Mouse (Mus musculus) fibroblast of lung, adult 2 months (primary cell): ENCODE measurements around the gene Dgki.

Source experiments
- DNase-seq: peaks from one replicate; pipeline ENCODE4 v3.0.0-alpha.2; 2011; ENCODE audit warnings: low read depth

The Dgki gene

DNA sequence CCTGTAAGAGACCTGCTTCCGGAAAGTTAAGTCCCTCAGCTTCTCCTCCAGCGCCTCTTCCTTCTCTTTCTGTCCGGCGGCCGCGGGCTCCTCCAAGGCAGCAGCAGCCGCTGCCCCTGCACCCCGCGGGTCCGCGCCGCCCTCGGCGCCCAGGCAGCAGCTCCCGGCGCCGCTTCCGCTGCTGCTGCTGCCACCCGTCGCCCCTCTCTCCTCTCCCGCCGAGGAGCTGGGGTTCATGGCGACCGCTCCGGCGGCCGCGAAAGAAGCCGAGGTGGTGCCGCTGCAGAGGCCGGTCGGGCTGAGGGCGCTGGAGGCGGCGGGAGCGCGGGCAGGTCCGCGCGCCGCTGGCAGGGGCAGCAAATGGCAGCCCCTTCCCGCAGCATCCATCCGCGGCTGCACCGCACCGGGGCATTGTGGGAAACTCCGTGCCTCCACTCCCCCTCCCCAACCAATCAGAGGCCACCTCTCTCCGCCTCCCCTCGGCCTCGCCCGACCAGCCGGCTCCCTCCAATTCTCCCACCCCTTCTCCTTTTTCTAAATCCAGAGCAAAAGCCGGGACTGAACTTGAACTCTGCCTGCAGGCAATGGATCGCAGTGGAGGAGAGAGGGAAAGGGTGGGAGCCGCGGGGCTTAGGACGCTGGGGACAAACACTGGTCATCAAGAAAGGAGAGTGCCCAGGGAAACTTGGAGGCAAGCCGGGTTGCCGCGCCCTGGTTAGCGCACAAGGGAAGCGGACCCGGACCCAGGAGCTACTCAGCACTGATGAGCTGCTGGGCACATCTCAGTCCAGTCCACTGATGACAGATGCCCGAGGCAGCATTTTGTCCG, at the start of gene Dgki:
Gene Dgki, minus strand, starts transcription at position 623 of the 829 bp plus-strand sequence.
- DNase-seq, result no peak

- DNase-seq, result no peak
These were observed 47.6 kb upstream of the Dgki start for GRCm38 (mm10) chr6:37347606-37348005.

DNA sequence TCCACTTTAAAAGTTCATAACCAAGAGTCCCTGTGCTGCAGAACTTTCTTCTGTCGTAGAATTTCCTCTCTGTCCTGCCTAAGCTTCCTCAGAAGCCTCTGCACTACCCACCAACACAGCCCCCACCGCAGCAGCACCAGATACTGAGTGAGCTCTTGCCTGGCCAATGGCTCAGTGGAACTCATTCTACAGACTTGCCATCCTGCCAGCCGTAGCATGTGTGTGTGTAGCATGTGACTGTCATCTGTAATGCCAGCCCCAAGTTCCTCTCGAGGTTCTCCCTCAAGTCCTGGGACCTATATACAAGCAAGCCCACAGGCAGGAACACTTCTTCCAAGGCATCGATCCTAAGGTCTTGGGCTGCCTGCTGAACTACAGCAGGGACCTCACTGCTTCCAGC, 38.1 kb upstream of the Dgki start:
- no peak for DNase-seq

GRCm38 (mm10) chr6:37336831-37337260, 36.9 kb upstream of the Dgki start:
- DNase-seq, result no peak

DNA sequence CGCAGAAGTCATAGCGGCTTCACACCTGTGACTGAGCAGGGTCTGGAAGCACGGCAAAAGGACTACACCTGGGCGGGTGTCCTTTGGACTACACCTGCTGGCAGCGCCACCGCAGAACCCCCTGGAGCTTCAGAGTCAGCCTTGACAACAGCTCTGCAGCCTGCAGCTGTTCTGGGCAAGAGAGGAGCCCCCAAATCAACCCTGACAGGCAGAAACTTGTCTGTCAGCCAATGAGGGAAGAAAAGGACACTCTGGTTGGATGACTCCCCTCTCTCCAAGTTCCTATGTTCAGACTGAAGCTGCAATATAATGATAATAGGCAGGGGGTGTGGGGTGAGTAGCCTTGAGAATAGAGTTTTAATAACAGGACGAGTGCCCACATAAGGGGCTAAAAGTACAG, 36.4 kb upstream of the Dgki start:
- no peak for DNase-seq

GRCm38 (mm10) chr6:37332846-37333245, 32.9 kb upstream of the Dgki start:
- DNase-seq, result no peak

DNA sequence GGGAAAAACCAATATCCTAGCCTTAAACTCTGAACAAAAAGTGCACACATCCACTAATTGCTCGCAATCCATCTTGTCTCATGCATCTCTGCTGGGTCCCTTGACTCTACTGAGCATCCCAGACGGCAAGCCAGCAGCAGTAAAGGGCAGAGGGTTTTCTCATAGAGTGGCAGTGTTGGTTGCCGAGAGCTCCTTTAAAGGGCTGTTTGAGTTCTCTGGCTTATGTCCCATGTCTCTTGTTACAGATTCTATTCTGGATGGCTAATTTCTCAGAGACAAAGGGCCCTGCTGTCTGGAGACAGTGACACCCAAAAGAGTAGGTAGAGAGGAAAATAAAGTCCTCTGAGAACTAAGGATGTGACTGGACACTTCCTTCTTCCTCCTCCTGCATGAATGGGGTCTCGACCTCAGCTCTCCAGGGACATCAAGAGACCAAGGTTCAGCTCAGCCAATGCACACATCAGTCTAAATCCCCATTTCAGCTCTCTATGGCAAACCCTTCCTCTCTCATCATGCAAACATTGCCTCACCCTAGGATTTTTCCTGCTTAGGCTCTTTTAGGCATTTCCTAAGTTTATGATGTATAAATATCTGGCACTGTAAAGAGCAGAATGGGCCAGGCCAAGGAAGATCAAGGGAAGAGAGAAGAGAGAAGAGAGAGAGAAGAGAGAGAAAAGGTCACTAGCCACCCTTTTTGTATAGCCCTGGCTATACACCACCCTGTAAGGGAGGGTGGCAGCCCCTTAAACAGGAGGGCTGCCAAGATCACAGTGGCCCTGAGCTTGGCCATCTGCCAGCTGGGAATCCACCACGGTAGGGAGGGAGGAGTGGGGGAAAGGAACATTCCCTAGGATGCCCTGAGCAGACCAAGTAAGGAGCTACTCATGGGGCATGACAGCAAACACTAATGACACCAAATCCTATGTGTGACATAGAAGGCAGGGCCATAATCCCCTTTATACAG, 30.2 kb upstream of the Dgki start:
- DNase-seq, result no peak

GRCm38 (mm10) chr6:37329376-37329775, 29.4 kb upstream of the Dgki start:
- no peak for DNase-seq

- DNase-seq, result no peak
These were observed 28.7 kb upstream of the Dgki start for GRCm38 (mm10) chr6:37328671-37329070.

- DNase-seq, result no peak
These were observed 27.5 kb upstream of the Dgki start for GRCm38 (mm10) chr6:37327519-37327918.

- no peak for DNase-seq
These were observed 26.6 kb upstream of the Dgki start for GRCm38 (mm10) chr6:37326603-37326955.

- no peak for DNase-seq
These were observed 26.1 kb upstream of the Dgki start for GRCm38 (mm10) chr6:37325906-37326602.

DNA sequence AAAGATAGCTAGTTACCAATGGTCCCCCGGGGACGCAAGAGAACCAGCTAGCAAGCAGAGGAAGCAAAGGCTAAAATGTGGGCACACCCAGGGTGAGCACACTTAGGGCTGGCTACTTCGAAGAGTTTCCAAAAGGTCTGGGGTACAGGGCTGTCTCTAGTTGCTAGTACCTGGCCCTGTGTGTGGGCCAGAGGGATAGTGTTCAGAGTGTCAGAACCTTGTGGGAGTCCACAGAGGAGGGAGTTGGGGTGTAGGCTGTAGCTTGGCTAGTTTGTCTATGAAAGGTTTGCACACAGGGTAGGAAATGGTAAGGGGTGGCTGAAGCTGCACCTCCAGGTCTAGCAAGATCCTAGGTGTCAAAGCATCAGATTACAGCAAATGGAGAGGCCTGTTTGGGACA, 25.1 kb upstream of the Dgki start:
- DNase-seq, result no peak

- DNase-seq, result no peak
These were observed 22.7 kb upstream of the Dgki start for GRCm38 (mm10) chr6:37322641-37323040.

GRCm38 (mm10) chr6:37322088-37322487, 22.1 kb upstream of the Dgki start:
- DNase-seq, result no peak

- no peak for DNase-seq
These were observed 17.9 kb upstream of the Dgki start for GRCm38 (mm10) chr6:37317904-37318303.

DNA sequence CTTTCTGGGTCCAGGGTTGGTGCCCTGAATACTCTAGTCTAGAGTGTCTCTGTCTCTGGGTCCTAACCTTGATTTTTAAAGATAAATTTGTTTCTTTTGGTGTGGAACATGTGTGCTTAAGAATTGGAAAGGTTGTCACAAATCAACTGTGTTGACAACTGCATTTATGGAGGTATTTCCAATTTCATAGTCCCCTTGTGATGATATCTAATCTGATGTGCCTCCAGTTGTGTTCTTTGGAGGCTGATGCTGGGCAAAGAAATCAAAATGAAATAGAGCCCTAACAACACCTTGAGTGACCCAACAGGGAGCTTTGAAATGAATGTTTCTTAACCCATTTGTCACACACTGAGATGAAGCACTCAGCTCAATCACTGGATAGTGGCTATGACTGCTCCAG, 15.5 kb upstream of the Dgki start:
- no peak for DNase-seq

DNA sequence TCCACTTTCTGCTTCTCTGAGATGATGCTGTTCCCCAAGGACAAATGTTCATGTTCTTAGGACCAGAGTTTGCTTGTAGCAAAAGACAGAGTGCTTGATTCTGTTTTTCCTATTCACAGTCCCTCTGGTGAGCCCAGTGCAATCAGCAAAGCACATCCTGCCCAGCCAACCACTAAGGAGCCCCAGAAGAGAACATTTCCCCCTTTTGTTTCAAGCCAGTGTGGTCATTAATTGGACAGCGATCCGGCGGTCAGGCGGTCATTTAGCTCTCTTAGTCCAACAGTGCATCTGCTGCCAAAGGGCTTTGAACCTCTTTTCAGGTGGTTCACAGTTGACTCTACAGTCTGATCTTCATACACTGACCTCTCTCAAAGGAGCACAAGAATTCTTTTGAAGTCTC, 10.6 kb upstream of the Dgki start:
- DNase-seq, result no peak

DNA sequence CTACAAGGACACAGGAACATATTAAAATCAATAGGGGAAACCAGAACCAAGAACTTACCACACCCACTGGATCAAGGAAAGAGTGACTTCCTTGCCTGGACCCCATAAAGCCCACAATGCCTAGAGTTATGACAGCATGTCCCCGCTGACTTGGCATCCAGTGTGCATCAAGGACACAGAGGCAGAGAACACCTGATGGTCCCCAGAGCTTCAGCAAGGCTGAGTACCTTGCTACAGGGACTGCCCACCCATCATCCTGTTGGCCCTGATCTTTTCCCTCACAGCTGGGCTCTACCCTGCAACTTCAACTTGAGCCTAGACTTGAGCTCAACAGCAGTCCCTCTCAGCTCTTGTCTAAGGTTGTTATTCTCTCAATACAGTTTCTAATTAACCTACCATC, 6.6 kb upstream of the Dgki start:
- DNase-seq, result no peak

- DNase-seq, result no peak
These were observed 508 bp upstream of the Dgki start for GRCm38 (mm10) chr6:37300492-37300891.

DNA sequence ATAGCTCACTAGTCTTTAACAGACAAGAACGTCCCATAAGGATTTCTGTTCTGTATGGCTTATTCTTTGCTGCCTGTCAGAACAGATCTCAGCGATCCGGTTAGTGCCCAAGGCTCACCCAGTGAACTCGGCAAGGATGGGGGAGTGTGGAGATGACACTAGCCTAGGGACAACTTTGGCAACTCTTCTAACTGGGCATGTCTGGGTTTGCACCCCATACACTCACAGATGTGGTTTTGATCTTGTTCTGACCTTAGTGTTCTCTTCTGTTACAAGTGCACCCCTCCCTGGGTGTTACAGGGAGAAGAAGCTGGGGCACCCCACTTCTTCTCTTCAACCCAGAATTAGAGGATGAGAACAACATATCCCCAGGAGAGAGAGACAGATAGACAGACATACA, 1.0 kb downstream of the Dgki start:
- no peak for DNase-seq

DNA sequence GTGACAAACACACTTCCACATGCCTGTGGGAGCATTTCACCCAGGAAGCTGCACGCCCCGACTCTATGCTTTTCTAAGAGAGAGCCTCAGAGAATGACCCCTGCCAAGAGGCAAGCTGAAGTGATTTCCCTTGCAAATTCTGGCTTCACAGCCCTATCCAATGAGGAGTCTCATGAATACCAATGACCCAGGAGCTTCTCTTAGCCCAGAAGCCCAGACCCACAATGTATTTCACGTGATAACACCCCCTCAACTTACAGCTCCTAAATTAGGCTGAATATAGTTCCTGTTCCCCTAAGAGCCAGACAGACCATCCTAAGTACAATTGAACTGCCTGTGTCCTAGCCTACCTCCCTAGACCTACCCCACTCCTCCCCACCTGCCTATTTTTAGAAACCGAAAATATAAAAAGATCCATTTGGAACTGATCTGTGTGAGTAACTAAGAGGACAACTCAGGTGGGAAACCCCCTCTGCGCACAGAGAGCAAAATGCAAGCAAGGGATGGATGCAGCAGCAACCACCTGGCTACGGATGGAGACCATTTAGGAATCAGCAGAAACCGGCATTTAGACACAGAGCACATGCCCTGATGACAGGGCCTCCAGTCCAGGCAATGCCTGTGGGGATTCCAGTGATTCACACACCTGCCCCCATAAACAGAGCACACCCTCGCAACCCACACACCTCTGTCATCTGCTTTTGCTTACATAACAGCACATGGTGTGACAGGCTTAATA, 2.1 kb downstream of the Dgki start:
- no peak for DNase-seq
